Mouse (Mus musculus): ENCODE measurements at regions not wholly inside any gene's neighbourhood (a gene's known extent, or its start where the extent isn't known, plus 50 kb on each side); places are given as distances from the start of the nearest gene placed in this dataset.

DNA sequence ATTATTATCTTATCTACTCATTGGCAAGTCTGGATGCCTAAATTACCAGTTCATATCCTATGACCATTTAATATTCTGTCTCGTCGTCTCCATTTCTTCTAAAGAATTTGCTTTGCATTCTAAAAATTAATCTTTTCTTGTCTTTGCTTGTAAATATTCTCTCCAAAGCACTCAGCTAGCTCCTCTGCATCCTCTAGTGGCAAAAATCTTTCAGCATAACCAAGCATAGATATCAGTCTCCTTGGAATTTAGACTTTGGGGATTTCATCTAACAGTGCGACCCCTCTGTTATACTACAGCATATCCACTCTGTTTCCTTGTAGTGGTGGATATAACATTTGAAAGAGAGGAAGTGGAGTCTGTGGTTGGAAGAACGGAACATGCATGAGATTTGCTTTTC, 292.7 kb downstream of the Cenpc1 start:
- TF ChIP-seq CTCF (IDR thresholded peaks at IDR 0.05; ENCODE audit: low read depth) (no peak), EP300 (IDR thresholded peaks at IDR 0.05; ENCODE audit: low read depth) (no peak)

All from liver, postnatal 0 days (tissue).